Mouse (Mus musculus): ENCODE results near the gene A930009A15Rik. TPM values are rescaled to one million over a fixed set of nuclear protein-coding genes. Genes with fewer than 3 reads are reported as not detected.

The A930009A15Rik gene
- polyA plus RNA-seq, 1 experiment, result not detected

- H3K27ac ChIP-seq (ENCODE audit: insufficient read depth, low read depth, low read length), result no peak overlapping the region
- H3K4me3 ChIP-seq (ENCODE audit: low read depth, low read length), result no peak overlapping the region
- H3K4me1 ChIP-seq (ENCODE audit: control insufficient read depth, insufficient read depth, insufficient read length, low read length), result no peaks in the 10 kb centered on the region
- WGBS, result 76% methylated on average over 15 of the region's 15 CpGs
- TF ChIP-seq POLR2A (IDR thresholded peaks at IDR 0.05; ENCODE audit: low read depth, low read length), result no peak
- no peak for TF ChIP-seq CTCF (IDR thresholded peaks at IDR 0.05; ENCODE audit: extremely low read depth, insufficient read length, insufficient replicate concordance, low read depth, low read length)
- no peaks in the 10 kb centered on the region for H3K27me3 ChIP-seq (ENCODE audit: control insufficient read depth, insufficient read depth, low read length)
- no peaks in the 10 kb centered on the region for H3K36me3 ChIP-seq (ENCODE audit: control insufficient read depth, insufficient read depth, low read length)
These were observed 54.3 kb downstream of the A930009A15Rik start for GRCm38 (mm10) chr10:115623956-115624671.

- 48% methylated on average over 2 of the region's 2 CpGs for WGBS
- no peaks in the 10 kb centered on the region for H3K27me3 ChIP-seq (ENCODE audit: control insufficient read depth, insufficient read depth, low read length)
- H3K27ac ChIP-seq (ENCODE audit: insufficient read depth, low read depth, low read length), result no peak overlapping the region
- no peaks in the 10 kb centered on the region for H3K4me1 ChIP-seq (ENCODE audit: control insufficient read depth, insufficient read depth, insufficient read length, low read length)
- no peak overlapping the region for H3K4me3 ChIP-seq (ENCODE audit: low read depth, low read length)
- TF ChIP-seq CTCF (IDR thresholded peaks at IDR 0.05; ENCODE audit: extremely low read depth, insufficient read length, insufficient replicate concordance, low read depth, low read length), result no peak
- no peaks in the 10 kb centered on the region for H3K36me3 ChIP-seq (ENCODE audit: control insufficient read depth, insufficient read depth, low read length)
These were observed 55.2 kb downstream of the A930009A15Rik start for GRCm38 (mm10) chr10:115624957-115625356.

DNA sequence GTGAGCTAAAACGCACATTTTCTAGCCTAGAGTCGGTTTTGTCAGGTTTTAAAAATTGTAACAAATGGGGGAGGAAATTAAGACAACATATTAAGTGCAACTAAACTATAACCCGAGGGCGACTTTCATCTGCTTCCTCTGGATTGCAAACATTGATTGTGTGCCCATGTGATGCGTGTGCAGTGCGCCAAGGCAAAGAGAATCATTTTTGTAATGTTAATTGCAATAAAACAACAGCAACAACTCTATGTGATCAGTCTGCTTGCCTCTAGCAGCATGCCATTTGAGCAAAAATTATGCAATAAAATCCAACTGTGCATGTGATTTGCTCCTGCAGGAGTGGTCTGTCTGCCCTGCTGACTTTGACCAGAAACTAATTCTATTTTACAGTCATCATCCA, 56.9 kb downstream of the A930009A15Rik start:
- H3K27ac ChIP-seq (ENCODE audit: insufficient read depth, low read depth, low read length), result no peak overlapping the region
- H3K27me3 ChIP-seq (ENCODE audit: control insufficient read depth, insufficient read depth, low read length), result no peaks in the 10 kb centered on the region
- no peaks in the 10 kb centered on the region for H3K36me3 ChIP-seq (ENCODE audit: control insufficient read depth, insufficient read depth, low read length)
- TF ChIP-seq CTCF (IDR thresholded peaks at IDR 0.05; ENCODE audit: extremely low read depth, insufficient read length, insufficient replicate concordance, low read depth, low read length) (no peak), POLR2A (IDR thresholded peaks at IDR 0.05; ENCODE audit: low read depth, low read length) (no peak)
- WGBS, result 89% methylated on average over 6 of the region's 6 CpGs
- no peaks in the 10 kb centered on the region for H3K4me1 ChIP-seq (ENCODE audit: control insufficient read depth, insufficient read depth, insufficient read length, low read length)
- no peak overlapping the region for H3K4me3 ChIP-seq (ENCODE audit: low read depth, low read length)

Other genes with a start within 250 kb of the A930009A15Rik start
- 17.0 and 29.9 TPM in 2 replicates for gene Tmem19, start 207.5 kb upstream of the A930009A15Rik start, polyA plus RNA-seq (2012; rRNA removed)
- 1.5 and 2.1 TPM in 2 replicates for gene Thap2, start 185.5 kb upstream of the A930009A15Rik start, polyA plus RNA-seq (2012; rRNA removed)
- 3.3 and 5.3 TPM in 2 replicates for gene Zfc3h1, start 185.0 kb upstream of the A930009A15Rik start, polyA plus RNA-seq (2012; rRNA removed)
- gene Lgr5, start 17.8 kb downstream of the A930009A15Rik start, polyA plus RNA-seq (2012; rRNA removed), result 10.2 and 15.0 TPM in 2 replicates
- 18.3 and 72.3 TPM in 2 replicates for gene Tspan8, start 246.8 kb downstream of the A930009A15Rik start, polyA plus RNA-seq (2012; rRNA removed)

All from small intestine, adult 2 months (tissue).